Mouse (Mus musculus) mesoderm, embryonic 11.5 days (tissue): ENCODE measurements at regions not wholly inside any gene's neighbourhood (a gene's known extent, or its start where the extent isn't known, plus 50 kb on each side); places are given as distances from the start of the nearest gene placed in this dataset.

ENCODE experiments used
- DNase-seq: peaks from one replicate; pipeline ENCODE4 v3.0.0-alpha.2; 2012; ENCODE audit warnings: low read depth, low spot score

DNA sequence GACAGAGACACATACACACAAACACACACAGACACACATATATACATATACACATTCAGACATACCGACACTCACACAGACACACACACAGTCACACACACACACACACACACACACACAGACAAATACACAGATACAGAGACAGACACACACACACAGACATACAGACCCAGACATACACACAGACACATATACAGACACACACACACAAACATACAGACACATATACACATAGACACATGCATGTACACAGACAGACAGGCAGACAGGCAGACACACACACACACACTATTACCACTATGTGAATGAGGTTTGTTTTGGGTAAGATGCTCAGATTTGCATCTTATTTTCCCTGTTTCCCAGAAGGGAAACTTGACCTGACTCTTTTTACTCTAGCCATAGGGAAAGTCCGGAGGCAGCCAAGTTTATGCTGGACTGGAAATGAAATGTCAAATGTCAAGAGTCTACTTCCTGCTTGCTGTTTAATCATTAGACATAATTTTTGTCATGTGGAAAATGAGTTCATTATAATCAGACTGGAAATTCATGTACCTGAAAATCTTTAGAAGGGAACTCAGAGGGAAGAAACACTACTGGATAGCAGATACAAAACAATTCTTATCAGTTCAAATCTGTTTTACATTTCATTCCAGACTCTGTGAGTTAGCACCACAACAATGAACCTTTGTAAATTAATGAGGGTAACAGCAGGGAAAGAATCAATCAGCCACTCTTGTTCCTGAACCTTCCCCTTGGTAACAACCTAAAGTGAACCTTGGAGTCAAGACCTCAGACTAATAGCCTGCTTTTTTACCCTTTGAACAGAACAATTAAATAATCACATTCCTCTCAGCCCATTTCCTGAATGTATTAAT lies 651.1 kb downstream of the Gsdmc2 start:
- DNase-seq = peak; percentile 37

GRCm38 (mm10) chr15:63191731-63192130 lies 653.2 kb downstream of the Gsdmc2 start:
- DNase-seq = no peak

DNA sequence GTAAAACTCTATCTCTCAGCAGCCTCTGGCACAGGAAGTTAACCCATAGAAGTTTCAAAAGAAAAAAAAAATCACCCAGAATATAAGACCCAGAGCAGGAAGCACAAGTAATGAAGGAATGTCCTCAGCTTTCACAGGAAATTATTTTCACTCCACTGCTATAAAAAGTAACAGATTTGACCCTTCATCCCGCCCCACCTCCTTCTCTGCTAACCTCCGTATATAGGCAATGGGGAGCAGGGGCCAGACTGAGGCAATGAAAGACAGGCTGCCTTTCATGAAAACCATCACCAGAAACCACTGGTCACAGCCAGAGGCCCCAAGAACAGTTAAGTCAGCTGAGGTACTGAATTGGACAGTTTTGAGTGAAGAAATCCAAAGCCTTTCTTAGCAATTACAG lies 654.9 kb downstream of the Gsdmc2 start:
- no peak for DNase-seq

DNA sequence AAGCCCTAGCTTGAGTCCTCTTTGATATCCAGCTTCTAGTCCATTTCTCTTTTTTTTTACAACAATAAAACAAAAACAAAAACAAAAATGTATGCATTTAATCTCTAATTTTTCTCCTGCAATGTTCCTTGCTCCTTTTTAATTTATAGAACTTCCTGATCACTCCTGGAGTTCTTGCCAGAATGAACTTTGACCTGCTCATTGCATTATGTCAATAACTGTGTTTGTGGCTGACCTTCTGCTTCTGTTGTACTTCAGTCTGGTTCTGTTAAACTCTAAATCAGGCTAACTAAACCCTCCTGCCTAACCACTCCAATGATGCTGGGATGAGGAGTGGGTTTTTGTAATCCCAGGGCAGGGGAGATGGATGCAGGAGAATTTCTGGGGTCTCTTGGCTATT lies 674.0 kb downstream of the Gsdmc2 start:
- DNase-seq = no peak

DNA sequence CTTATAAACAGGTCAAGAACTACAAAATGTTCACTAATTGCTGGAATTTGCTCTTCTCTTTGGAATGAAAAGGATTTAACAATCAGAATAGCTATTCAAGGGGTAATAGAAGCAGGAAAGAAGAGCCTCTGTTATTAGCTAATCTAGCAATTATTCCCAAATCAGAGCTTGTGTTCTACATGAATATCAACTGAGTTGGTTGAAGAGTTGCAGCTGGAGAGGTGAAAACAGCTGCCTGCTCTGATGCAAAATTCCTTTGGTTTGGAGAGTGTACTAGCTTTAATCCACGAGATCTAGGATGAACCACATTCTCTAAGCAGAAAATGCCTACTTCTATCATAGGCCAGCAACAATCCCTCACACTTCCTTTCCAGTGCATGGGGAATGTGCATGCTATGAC lies 674.8 kb downstream of the Gsdmc2 start:
- no peak for DNase-seq

GRCm38 (mm10) chr15:63166411-63166810 lies 678.6 kb downstream of the Gsdmc2 start:
- no peak for DNase-seq

DNA sequence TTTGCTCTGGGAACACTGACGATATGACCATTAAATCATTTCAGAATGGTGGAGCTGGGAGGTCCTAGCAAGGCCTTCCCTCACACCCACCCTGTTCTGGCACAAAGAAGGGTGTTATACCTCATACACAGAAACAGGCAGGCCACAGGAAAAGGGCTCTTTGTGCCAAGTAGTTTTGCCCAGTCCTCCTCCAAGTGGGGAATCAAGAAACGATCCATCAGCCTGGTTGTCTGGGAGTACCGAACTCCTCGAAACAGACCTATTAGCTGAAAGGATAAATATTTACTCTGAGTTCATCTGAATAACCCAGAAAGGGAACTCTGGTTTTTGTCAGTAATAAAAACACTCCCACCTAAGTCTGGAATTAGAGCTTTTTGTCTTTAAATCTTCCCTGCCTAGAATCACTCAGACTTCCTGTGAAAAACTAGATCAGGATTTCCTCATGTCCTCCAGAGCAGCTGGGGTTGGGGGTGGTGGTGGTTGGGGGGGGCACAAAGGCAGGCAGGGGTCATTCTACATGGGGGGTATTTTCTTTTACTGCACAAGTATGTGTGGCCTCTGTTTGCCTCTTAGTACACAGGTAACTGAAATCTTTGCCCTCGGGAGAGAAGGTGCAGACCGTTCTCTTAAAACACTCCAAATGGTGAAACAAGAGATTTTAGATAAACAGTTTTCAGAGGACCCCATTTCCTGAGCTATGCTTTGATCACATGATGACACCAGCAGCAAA lies 681.3 kb downstream of the Gsdmc2 start:
- DNase-seq = peak; percentile 35

DNA sequence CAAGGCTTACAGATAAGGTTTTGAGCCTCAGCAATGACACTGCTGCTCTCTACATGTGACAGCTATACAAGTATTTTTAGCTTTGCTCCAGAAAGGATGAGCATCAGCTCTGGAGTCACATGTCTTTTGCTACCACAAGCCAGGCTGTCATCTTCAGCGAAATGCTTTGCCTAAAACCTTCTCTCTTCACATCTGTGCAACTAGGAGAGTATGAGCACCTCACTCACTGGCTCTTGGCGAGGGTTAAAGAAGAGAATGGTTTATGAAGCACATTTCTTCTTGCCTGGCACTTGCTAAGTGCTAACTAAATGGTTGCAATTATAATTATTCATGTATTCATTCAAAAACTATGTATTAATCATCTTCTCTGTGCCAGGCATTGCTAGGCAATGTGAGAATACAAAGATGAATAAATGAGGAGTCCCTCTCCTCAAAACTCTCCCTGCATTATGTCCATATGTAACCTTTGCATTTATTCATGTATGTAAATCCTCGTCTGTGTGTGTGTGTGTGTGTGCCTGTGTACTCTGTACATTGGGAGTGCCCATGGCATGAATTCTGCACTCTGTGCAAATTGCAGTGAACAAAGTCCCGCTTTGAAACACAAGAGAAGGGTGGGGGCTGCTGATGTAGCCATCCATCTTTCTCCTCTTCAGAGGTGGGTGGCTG lies 682.0 kb downstream of the Gsdmc2 start:
- no peak for DNase-seq

- no peak for DNase-seq
These were observed 721.8 kb downstream of the Gsdmc2 start for GRCm38 (mm10) chr15:63123123-63123688.

GRCm38 (mm10) chr15:63112918-63113317 lies 732.1 kb downstream of the Gsdmc2 start:
- no peak for DNase-seq

DNA sequence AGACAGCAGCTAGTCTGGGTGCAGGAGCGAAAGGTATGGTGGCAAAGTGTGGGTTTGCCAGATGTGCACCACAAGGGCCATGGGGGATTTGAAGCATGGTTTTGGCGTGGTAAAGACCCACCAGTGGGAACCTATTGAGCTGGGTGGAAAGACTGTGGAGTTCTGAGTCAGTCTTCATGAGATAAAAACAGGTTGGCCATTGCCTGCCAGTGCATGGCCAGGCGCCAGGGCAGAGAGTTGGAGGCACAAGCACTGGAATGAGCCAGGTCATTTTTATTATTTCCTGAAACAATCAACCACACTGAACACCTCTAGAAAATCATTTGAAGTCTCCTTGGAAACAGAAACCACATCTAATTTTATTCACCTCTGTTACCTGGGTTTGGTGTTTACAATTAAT lies 744.9 kb downstream of the Gsdmc2 start:
- DNase-seq = no peak

DNA sequence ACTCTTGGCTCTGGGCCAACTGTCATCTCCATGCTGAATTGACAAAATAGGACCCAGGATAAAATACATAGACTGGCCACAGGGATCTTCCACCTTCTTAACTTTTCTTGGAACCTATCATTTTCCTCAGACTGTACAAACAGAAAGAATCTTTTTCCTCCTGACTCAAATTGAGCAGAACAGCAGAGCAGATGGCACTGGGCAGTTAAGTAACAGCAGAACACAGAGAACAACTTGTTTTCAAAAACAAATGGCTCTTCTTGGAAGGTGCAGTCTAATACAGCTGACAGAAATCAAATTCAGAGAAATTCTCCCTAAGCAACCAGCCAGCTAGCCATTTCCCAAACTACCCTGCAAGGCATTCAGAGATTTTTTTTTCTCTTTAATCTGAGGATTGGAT lies 763.0 kb downstream of the Gsdmc2 start:
- no peak for DNase-seq

DNA sequence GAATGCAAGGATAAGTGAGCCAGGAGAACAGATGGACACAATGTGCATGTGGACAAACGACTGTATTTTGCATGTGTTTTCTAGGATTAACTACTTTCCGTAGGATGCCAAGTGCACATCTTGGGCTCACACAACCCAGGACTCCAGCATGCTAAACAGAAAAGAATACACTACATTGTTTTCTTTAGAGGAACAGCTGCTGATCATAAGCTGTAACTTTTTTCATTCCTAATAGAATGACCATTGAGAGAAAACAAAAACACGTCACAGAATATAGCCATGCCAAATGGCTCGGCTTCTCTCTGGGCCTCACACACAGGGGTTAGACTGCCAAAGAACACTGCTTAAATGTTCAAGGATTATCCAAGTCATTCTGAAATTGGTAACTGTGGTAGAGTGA lies 765.2 kb downstream of the Gsdmc2 start:
- DNase-seq = no peak

DNA sequence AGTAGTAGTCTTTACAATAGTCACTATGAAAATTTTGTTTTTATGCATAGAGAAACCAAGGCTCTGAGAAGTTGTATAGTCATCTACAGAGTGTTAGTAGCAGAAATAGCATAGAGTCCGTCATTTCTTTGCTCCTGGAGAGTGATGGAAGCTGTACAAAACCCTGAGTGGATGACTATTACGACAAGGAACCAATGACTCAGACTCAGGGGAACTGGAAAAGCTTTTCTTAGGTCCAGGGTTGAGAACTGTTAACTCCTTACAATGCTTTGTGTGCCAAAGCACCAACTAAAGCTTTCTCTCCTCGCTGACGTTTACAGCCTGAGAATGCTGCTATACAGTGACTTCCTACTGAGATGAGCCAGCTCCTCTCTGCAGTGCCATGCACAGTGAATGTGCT lies 773.1 kb downstream of the Gsdmc2 start:
- DNase-seq = no peak

- DNase-seq = no peak
These were observed 777.9 kb downstream of the Gsdmc2 start for GRCm38 (mm10) chr15:63067126-63067525.

DNA sequence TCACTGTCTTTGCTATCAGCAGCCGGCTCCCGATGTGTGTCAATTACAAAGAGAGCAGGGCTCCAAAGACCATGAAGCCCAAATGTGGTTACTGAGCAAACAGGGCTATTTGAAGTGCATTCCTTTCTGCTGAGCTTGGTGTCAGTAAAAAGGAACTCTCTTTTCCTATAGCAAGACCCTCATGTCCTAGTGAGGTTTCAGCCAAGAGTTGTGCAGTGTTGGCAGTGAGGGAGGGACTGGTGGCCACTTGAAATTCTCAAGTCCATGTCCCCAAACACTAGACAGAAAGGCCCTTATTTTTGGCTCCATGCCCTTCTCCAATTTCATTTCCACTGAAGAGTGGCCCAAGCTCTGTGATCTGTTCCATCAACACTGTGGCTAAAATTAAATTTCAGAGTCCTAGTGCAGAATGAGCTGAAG lies 778.9 kb downstream of the Gsdmc2 start:
- DNase-seq = no peak

- no peak for DNase-seq
These were observed 783.1 kb downstream of the Gsdmc2 start for GRCm38 (mm10) chr15:63061891-63062290.

DNA sequence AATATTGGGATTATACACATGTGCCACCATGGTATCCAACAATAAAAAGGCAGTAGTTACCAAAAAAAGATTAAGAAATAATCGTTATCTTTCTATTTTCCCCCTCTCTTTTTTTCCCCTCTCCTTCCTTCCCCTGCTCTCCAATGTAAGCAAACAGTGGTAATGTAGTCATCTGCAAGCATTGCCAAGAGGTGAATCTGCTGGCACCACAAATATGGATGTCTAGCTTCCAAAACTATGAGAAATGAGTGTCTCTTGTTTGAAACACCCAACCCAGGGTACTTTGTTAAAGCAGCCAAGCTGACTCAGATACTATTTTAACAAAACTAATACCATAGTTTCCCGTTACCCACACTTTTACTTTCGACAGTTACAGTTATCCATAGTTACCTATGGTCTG lies 784.2 kb downstream of the Gsdmc2 start:
- no peak for DNase-seq

DNA sequence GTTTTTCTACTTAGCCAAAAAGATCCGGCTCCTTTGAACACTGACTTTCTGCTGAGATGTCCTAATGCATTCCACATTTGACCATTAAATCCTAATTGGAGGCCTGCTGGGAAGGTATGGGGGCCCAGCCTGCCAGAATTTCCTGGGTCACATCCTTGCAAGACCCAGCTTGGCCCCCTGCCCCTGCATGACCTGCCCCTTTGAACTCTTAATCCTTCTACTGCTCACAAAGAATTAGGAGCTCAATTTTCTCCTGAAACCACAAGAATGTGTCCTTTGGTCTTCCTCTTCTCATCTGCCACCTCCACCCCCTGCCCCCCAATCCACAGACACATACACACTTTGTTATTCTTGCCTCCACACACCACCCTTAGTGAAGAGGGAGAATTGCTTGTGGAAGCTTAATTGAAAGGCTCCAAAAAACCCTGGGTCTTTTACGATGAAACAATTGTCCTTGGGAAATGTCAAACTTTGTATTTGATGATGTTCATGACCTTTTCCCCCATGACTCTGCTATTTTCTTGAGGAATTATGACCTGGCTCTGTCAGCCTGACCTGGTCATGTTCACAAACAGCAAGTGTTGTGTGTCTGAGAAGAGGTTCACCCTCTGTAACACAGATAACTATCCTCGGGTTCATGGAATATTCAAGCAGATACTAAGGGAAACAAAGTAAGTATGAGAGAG lies 792.3 kb downstream of the Gsdmc2 start:
- DNase-seq = peak; percentile 80

DNA sequence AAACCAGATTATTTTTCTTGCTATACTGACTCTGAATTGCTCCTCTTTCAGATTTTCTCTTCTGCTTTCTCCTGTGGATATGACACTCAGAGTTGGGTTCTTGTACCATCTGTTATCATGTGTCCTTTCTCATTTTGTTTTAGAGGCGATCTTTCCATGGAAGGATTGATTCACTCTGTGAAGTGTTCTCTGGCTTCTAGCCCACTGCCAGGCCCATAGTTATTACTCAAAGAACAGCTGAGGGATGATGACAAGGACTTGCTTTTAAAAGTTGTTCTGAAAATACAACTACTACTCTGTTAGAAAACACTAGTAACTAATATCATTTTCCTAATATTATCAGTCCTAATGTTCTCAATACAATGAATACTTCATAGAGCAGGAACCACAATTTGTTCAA lies 794.9 kb downstream of the Gsdmc2 start:
- no peak for DNase-seq

GRCm38 (mm10) chr15:63042367-63042766 lies 802.6 kb downstream of the Gsdmc2 start:
- DNase-seq = no peak

- no peak for DNase-seq
These were observed 808.7 kb downstream of the Gsdmc2 start for GRCm38 (mm10) chr15:63036241-63036640.
